Mouse (Mus musculus) heart, postnatal 0 days (tissue): Measurements from ENCODE around the gene Lenep. TPM values are rescaled to one million over a fixed set of nuclear protein-coding genes. Genes with fewer than 3 reads are reported as not detected.
A peak's percentile ranks its signal among the peaks of the same experiment; 100 is the strongest.

Experiments
- ATAC-seq: fragments of 200-750 bp; cut with Nextera tagmentation; 2 replicates; pipeline ENCODE4 v1.8.0; 2017; ENCODE audit warnings: low read depth, moderate number of reproducible peaks, moderate library complexity; ENCODE audit not compliant: insufficient read depth
- DNase-seq: peaks from one replicate; pipeline ENCODE4 v3.0.0-alpha.2; 2016; ENCODE audit warnings: low spot score
- H3K27ac ChIP-seq: fragments of 300-500 bp; sonication (generic); 2 replicates; pipeline ENCODE4 v1.5.1; 2014; ENCODE audit warnings: low read depth, mild to moderate bottlenecking
- H3K27me3 ChIP-seq: fragments of 300-500 bp; sonication (generic); 2 replicates; pipeline ENCODE4 v1.6.1; 2014; ENCODE audit warnings: low read length, mixed read lengths; ENCODE audit not compliant: control insufficient read depth, insufficient read depth
- H3K36me3 ChIP-seq: fragments of 300-500 bp; sonication (generic); replicated peaks from 2 replicates; pipeline ENCODE4 v1.6.1; 2014; ENCODE audit warnings: low read length, mixed read lengths; ENCODE audit not compliant: control insufficient read depth, insufficient read depth
- H3K4me1 ChIP-seq: fragments of 300-500 bp; sonication (generic); 2 replicates; pipeline ENCODE4 v1.6.1; 2014; ENCODE audit warnings: antibody characterized with exemption; ENCODE audit not compliant: control insufficient read depth, insufficient read depth
- H3K4me2 ChIP-seq: fragments of 300-500 bp; sonication (generic); 2 replicates; pipeline ENCODE4 v1.6.1; 2014; ENCODE audit warnings: low read depth, mild to moderate bottlenecking, low read length, moderate library complexity
- H3K4me3 ChIP-seq: fragments of 300-500 bp; sonication (generic); 2 replicates; pipeline ENCODE4 v1.5.1; 2014; ENCODE audit warnings: low read depth, low read length
- H3K9ac ChIP-seq: fragments of 300-500 bp; sonication (generic); replicated peaks from 2 replicates; pipeline ENCODE4 v1.6.1; 2014; ENCODE audit warnings: low read depth, low read length, mixed read lengths
- H3K9me3 ChIP-seq: fragments of 300-500 bp; sonication (generic); replicated peaks from 2 replicates; pipeline ENCODE4 v1.6.1; 2016; ENCODE audit warnings: low read length; ENCODE audit not compliant: control insufficient read depth
- CTCF ChIP-seq: IDR thresholded peaks from 2 replicates; pipeline ENCODE4 v1.5.1; 2016; ENCODE audit warnings: antibody characterized with exemption, control low read depth, low read depth
- EP300 ChIP-seq: IDR thresholded peaks from 2 replicates; pipeline ENCODE4 v1.6.1; 2016; ENCODE audit warnings: antibody characterized with exemption, low read depth
- WGBS: fragments of 180-500 bp; shearing (Covaris S2); extraction: QIAGEN DNeasy Blood & Tissue Kit; methylation state at CpG from one replicate; pipeline ENCODE4 v1.1.7; 2014; 5-methylcytosine and 5-hydroxymethylcytosine counted together
- polyA plus RNA-seq: library from polyadenylated mRNA; unstranded; fragments of >200 nt; fragmentation: Nextera tagmentation; extraction: Ambion mirVana; gene quantifications from 2 replicates; pipeline ENCODE4 v1.2.1, GENCODE M21; 2015
- total RNA-seq: library from RNA; depleted of rRNA; stranded (reverse); fragments of >200 nt; gene quantifications from 2 replicates; pipeline ENCODE4 v1.2.3, GENCODE M21; 2014; ENCODE audit warnings: low replicate concordance

The Lenep gene
- total and polyA plus RNA-seq, 2 experiments from 2014 or later = not detected

DNA sequence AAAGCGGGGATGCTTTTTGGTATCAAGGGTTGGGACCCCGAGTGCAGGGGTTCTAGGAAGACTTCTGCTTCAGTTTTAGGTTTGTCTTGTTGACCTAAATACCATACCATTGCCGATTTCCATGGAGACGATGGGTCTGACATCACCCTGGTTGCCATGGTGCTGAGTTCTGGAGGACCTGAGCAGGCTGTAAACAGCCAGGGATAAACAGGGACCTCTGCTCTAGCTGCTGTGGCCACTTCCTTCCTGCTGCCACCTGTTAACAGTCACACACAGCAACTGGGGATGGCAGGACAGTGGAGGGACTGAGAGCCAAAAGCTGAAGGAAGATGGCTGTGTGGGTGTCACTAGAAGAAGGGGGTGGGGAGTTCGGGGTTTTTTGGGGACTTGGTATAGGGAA, 34.7 kb upstream of the Lenep start:
- no peaks in the 10 kb centered on the region for H3K9me3 ChIP-seq
- 27% methylated on average over 5 of the region's 5 CpGs for WGBS
- H3K4me2 ChIP-seq = peak overlapping the region; percentile 82
- H3K36me3 ChIP-seq = peaks cover 36% of the 10 kb centered on the region
- TF ChIP-seq CTCF = no peak
- no peak for TF ChIP-seq EP300
- ATAC-seq (peak; percentile 32; the same call in 1 of the 2 replicates), DNase-seq (peak; percentile 57)
- H3K9ac ChIP-seq = peak overlapping the region; percentile 68
- H3K27ac ChIP-seq = peak overlapping the region; percentile 86
- no peaks in the 10 kb centered on the region for H3K27me3 ChIP-seq
- peaks cover 23% of the 10 kb centered on the region; the same call in 1 of the 2 replicates for H3K4me1 ChIP-seq
- peak overlapping the region; percentile 63 for H3K4me3 ChIP-seq

- H3K9me3 ChIP-seq = no peaks in the 10 kb centered on the region
- peaks cover 23% of the 10 kb centered on the region; the same call in 1 of the 2 replicates for H3K4me1 ChIP-seq
- H3K36me3 ChIP-seq = peaks cover 35% of the 10 kb centered on the region
- peak; percentile 88 for ATAC-seq
- TF ChIP-seq EP300 (no peak), CTCF (no peak)
- peak within 1 kb of the TSS; percentile 86 for H3K27ac ChIP-seq
- H3K4me3 ChIP-seq = peak within 1 kb of the TSS; percentile 63
- no peaks in the 10 kb centered on the region for H3K27me3 ChIP-seq
- 3% methylated on average over 16 of the region's 16 CpGs for WGBS
- H3K4me2 ChIP-seq = peak within 1 kb of the TSS; percentile 82
- peak; percentile 93 for DNase-seq
- peak within 1 kb of the TSS; percentile 68 for H3K9ac ChIP-seq
Observed at GRCm38 (mm10) chr3:89436176-89437113, 33.9 kb upstream of the Lenep start, which contains the start of gene Pbxip1. Pbxip1 (plus strand) TSS chr3:89436706.

GRCm38 (mm10) chr3:89435041-89435440, 32.4 kb upstream of the Lenep start:
- 80% methylated on average over 7 of the region's 7 CpGs for WGBS
- Histone ChIP-seq H3K9me3 (no peaks in the 10 kb centered on the region), H3K4me2 (no peak overlapping the region), H3K4me3 (no peak overlapping the region), H3K27me3 (no peaks in the 10 kb centered on the region), H3K27ac (no peak overlapping the region), H3K4me1 (peaks cover 23% of the 10 kb centered on the region; the same call in 1 of the 2 replicates), H3K9ac (no peak overlapping the region), H3K36me3 (peaks cover 27% of the 10 kb centered on the region)
- DNase-seq (no peak), ATAC-seq (no peak)
- TF ChIP-seq CTCF (no peak), EP300 (no peak)

GRCm38 (mm10) chr3:89434532-89434931, 31.9 kb upstream of the Lenep start:
- H3K9me3 ChIP-seq = no peaks in the 10 kb centered on the region
- no peak overlapping the region for H3K9ac ChIP-seq
- 69% methylated on average over 11 of the region's 11 CpGs for WGBS
- no peak overlapping the region for H3K4me3 ChIP-seq
- ATAC-seq (no peak), DNase-seq (no peak)
- no peak overlapping the region for H3K4me2 ChIP-seq
- no peaks in the 10 kb centered on the region for H3K27me3 ChIP-seq
- H3K27ac ChIP-seq = no peak overlapping the region
- peaks cover 26% of the 10 kb centered on the region for H3K36me3 ChIP-seq
- H3K4me1 ChIP-seq = peaks cover 23% of the 10 kb centered on the region; the same call in 1 of the 2 replicates
- no peak for TF ChIP-seq EP300
- no peak for TF ChIP-seq CTCF

DNA sequence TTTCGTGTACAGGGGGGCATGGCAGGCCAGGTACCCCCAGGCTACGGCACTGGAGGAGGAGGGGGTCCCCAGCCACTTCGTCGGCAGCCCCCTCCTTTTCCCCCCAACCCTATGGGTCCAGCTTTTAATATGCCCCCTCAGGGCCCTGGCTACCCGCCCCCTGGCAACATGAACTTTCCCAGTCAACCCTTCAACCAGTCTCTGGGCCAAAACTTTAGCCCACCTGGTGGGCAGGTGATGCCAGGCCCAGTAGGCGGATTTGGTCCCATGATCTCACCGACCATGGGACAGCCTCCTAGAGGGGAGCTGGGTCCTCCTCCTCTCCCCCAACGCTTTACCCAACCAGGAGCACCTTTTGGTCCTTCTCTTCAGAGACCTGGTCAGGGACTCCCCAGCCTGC, 30.0 kb upstream of the Lenep start:
- ATAC-seq (no peak), DNase-seq (no peak)
- Histone ChIP-seq H3K4me1 (peaks cover 12% of the 10 kb centered on the region; the same call in 1 of the 2 replicates), H3K9ac (no peak overlapping the region), H3K4me3 (no peak overlapping the region), H3K27me3 (no peaks in the 10 kb centered on the region), H3K36me3 (peaks cover 31% of the 10 kb centered on the region), H3K27ac (no peak overlapping the region), H3K9me3 (no peaks in the 10 kb centered on the region), H3K4me2 (no peak overlapping the region)
- TF ChIP-seq CTCF (no peak), EP300 (no peak)
- WGBS = 93% methylated on average over 8 of the region's 8 CpGs
